Mouse (Mus musculus) heart, postnatal 25 days (tissue): Measurements from ENCODE around the gene Clstn2. TPM values are rescaled to one million over a fixed set of nuclear protein-coding genes. Genes with fewer than 3 reads are reported as not detected.

Source experiments
- DNase-seq: peaks from one replicate; pipeline ENCODE4 v3.0.0; 2022; ENCODE audit warnings: low spot score
- intact Hi-C: fragments of 180-260 bp; cut with DNase I; formaldehyde crosslinking; loops from one replicate; pipeline ENCODE4 v1.15.1; 2025
- total RNA-seq, 2 experiments: library from RNA; stranded (reverse); gene quantifications; 2 replicates each; pipeline ENCODE4 v1.2.3; 2021

The Clstn2 gene
- total RNA-seq, 2 experiments from 2014 or later = 0.81 to 0.88 TPM

DNA sequence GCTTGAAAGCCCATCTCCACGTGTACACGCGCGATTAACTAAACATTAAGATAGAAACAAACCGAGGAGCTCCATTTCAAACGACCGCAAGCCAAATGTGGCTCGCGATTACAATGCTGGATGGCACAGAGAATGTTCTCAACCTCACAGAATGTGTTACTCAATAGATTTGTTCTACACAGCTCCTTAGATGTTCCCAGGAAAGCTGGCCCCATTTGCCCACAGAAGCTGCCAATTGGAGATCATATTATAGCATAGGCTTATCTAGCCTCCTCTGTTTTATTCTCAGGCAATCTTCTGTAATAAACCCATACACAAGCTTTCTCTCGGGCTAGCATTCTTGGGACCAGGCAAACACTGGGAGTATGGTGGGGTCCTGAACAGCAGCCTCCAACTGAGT lies 334.9 kb downstream of the Clstn2 start:
- intact Hi-C loops = no loop called here
- DNase-seq = no peak

DNA sequence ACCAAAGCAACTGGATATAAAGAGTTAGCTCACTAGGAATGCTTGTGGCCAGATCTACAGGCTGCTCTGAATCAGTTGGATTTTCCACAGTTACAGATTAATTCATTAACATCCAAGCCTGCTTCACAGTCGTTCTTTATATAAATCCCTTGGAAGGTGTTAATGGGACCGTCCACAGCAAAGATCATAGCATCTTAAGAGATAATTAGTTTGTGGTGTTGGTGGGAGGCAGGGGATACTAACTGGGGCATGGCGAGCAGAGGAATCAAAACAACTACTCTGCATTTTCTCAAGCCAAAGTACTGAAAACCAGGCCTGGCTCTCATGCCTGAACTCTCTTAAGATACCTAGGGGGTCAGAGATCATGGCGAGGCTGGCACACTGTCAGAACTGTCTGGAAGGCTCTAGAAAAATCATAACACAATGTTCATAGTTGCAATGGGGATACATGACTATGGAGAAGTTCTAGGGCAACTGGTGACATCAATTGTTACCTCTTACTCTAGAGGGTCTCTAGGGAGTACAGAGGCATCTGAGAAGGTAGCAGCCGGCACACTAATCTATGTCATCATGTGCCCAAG lies 336.2 kb downstream of the Clstn2 start:
- DNase-seq = no peak
- intact Hi-C loops = no loop called here

DNA sequence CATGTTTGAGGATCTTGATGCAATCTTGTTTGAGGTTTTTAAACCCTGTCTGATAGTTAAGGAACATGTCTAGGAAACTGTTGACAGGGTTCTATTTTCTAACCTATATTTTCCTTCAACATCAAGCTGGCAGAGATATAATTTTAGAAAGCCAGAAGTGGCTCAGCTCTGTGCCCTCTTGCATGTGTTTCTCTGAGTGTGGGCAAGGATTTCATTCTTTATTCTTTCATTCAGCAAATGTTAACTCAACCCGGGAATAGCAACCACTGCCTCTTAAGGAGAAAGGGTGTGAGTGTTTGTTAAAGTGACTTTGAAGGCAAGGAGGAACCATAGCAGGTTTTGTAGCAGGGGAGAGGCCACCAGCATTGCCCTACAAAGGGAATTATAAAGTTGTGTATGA lies 337.7 kb downstream of the Clstn2 start:
- intact Hi-C loops = no loop called here
- no peak for DNase-seq

DNA sequence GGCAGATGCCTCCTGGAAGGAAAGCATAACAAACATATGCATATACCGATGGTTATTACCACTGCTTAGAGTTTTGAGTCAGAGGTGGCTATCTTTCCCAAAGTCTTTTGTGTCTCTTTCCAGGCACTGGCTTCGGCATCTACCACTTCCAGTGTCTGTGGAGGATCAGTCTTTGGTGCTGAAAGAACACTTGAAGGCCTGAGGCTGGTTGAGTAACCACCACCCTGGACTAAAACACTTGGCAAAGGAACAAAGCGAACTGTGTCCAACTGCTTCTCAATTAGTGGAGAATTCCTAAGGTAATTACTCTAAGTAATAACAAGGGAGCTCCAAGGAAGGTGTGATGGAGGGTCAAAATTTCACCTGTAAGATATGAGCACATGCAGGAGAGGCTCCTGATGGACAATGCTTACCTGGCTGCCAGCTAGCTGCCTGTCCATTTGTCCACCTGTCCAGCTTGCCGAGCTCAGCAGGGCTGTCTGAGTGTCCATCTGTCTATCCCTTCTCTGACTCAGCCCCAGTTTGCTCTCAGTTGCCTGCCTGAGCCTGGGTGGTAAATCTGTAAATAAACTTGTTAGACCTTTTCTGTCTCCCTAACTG lies 346.1 kb downstream of the Clstn2 start:
- no peak for DNase-seq
- intact Hi-C loops = no loop called here

DNA sequence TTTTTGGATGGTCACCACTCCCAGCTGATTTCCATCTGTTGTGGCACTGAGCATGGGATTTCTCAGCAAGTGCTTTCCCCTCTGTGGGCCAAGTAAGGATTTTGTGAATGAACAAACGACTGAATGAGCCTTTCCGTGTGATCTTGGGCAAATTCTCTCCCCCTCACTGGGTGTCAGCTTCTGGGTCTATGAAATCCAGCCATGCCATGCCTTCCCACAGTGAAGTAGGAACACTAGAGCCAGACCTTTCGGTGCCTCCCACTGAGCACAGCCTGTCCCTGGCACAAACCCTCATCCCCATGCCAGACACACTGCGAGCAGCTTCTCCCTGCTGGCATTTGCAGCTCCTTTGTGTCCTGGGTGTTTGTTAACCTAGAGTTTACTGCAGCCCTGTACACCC lies 347.3 kb downstream of the Clstn2 start:
- DNase-seq = no peak
- intact Hi-C loops = no loop called here

DNA sequence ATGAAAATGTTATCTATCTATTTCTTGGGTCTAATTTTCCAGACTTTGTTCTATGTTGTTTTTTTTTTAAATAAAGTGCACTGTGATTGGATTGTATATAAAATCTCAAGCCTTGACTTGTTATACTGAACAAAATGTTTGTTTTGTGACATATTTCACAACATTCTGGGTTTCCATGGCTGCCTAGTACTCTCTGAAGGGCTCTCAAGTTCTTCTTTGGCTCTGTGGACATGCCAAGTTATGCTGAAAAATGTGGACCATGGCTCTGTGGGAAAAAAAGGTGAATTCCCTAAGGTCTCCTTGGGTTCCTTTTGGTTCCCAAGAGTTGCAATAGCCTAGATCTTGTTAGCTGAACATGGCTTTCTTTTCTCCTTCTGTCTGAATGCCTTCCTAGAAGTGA lies 353.1 kb downstream of the Clstn2 start:
- DNase-seq = no peak
- intact Hi-C loops = no loop called here

DNA sequence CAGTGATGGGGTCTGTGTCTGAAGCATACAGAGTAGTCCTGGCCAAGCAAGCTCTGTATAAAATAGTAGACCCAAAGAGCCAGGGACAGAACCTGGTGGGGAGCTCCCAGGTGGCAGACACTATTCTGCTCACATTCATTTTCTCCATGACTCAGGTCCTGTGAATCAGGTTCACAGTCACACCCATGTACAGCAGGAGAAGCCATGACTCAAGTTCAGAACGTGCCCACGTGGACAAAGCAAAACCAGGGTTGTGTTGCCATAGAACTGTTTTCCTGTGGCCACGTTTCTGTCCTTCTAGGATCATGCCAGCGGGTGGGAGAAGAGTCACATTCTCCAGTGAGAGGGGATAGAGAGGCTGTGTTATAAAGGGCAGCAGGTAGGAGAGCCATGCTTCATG lies 353.9 kb downstream of the Clstn2 start:
- intact Hi-C loops = no loop called here
- DNase-seq = no peak

DNA sequence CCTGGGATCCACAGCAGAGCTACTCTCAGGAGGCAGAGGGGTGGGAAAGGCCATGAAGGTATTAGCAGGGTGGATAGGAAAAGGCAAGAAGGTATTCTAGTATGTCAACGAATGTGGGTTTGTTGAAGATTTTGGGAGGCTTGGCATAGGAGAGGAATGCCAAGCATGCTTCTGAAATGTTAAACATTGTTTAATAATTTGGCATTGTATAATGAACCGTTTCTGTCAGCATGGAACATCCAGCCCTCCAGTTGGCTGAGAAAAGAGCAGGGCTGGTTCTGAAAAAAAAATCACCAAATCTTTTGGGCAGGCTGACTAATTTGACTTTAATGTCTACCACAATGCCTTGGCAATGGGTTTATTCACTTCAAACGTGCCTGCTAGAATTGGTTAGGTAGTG lies 355.9 kb downstream of the Clstn2 start:
- DNase-seq = no peak
- intact Hi-C loops = no loop called here

DNA sequence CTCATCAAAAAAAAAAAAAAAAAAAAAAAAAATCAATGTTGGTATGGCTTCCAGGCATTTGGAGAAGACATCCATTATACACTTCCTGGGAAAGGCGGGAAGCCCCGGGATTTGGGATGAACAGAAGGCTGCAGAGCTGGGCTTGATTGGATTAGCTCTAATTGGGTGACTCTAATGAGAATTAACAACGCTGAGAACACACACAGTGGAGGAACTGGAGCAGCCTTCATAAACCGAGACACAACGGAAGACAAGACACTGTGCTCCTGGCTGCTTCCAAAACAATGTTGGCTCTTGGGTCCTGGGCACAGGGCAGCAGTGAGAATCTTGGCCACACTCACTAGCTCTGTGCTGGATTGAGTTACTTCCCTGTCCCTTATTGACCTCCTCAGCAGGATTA lies 360.3 kb downstream of the Clstn2 start:
- no peak for DNase-seq
- intact Hi-C loops = no loop called here

DNA sequence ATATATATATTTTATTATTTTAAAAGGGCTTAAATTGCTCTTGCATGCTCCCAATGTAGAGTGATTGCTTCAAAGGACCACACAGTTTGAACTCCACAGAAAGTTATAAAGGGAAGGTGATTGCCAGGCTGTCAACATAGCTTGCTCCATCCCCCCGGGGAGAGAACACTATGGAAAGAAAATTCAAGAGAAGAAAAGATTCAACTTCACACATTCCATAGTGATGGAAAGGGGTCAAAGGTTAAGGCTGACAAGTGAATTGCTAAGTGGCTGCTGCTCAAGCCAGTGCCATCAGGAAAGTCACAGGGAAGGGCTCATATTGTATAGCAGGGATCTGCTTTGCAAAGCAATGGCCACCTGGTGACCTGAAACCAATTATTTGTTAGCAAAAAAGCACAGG lies 360.8 kb downstream of the Clstn2 start:
- intact Hi-C loops = no loop called here
- DNase-seq = no peak

DNA sequence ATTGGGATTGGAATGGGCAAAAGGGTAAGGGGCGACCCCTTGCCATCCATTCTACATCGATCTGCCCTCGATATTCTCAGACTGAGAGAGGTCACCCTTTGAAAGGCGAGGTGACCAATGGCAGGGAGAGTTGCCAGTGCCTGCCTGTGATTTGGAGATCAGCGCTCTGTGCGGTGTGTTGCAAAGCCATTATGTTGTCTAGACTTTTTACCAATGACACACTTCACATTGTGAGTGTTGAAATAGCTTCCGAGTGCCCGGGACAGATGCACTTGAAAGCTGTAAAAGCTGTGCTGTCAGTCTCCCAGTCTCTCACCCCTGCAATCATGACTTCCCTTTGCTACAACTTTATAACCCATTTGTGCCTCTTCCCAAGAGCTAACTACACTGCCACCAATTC lies 362.3 kb downstream of the Clstn2 start:
- no peak for DNase-seq
- intact Hi-C loops = no loop called here

DNA sequence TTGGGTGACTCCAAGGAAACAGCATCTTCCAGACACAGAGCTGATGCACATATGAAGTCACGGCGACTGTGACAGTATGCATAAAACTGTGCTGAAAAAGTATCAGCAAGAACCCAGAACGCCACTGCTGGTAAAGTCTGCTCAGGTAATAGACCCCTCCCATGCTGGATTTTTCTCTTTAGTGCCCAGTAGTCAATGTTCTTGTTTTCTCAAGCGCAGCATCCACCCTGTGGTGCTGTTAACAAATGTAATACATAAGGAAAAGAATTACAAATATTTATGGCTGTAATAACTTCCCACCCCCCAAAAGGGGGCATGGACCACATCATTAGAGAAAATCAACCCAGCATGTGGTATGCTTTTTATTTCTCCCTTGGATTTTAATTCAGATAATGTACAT lies 372.0 kb downstream of the Clstn2 start:
- no peak for DNase-seq
- intact Hi-C loops = no loop called here

DNA sequence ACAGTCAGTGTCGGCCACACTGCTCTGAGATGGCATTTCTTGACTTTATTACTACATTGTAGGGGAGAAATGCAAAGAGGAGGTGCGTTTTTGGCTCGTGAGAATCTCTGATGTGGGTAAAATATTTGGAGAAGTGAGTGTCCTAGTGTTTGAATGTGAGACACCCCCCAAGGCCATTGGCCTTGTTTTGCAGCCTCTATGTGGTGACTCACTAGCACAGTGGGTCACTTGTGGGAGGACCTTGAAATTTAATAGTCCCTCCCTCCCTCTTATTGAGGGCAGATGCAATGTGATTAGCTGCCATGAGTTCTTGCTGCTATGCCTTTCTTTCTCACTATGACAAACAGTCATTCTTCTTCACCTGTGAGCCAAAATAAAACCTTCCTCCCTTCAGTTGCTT lies 374.2 kb downstream of the Clstn2 start:
- intact Hi-C loops = no loop called here

DNA sequence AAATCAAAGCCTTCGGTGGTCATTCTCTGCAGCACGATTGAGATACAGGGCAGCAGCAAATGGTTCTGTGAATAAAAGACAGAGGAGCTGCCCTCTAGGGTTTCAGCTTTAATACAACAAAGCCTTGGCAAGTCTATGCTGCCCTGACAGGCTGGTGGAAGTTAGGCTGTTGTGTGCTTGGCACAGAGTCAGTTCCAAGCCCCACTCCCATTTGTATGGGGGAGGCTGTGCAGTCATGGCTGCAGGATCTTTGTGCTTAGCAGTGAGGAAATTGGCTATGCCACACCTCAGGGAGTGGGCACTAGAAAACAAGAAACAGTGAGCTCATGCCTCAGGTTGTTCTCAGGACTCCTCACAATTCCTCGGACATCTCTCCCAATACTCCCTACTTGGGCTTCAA lies 384.6 kb downstream of the Clstn2 start:
- DNase-seq = no peak
- intact Hi-C loops = no loop called here

More for the DNA sequence above, 374.2 kb downstream of the Clstn2 start:
- no peak for DNase-seq

DNA sequence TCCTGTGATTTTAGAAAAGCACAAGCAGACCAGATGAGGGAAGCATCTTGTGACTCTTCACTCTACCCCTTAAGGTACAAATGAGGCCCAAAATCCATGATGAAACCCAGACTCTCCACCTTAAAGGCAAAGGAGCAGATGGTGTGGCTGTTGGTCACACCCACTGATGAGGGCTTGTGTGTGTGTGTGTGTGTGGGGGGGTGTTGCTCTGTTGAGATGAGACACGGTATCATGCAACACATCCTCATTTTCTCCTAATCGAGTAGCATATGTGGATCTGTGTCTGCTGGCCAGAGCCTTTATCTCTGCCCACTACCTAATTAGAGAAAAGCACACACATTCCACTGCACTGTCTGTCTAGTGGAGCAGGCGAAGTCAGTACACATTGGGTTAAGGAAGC lies 387.2 kb downstream of the Clstn2 start:
- intact Hi-C loops = no loop called here
- no peak for DNase-seq

DNA sequence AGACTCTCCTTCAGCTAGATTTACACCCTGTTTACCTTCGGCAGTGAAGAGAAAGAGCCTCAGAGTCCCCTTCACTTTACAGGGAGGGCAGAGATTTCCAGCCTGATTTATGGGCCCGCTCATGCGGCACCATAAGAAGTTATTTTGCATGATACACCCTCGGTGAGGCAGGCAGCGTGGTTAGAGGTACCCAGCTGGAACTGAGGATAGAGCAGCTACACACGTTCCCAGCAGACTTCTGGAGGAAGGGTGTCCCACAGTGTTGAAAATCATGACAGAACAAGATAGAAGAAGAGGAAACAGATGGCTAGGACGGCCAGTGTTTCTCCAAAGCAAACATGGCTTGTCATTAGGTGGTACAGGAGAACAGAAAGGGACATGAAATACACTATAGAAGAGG lies 390.6 kb downstream of the Clstn2 start:
- DNase-seq = no peak
- intact Hi-C loops = no loop called here

DNA sequence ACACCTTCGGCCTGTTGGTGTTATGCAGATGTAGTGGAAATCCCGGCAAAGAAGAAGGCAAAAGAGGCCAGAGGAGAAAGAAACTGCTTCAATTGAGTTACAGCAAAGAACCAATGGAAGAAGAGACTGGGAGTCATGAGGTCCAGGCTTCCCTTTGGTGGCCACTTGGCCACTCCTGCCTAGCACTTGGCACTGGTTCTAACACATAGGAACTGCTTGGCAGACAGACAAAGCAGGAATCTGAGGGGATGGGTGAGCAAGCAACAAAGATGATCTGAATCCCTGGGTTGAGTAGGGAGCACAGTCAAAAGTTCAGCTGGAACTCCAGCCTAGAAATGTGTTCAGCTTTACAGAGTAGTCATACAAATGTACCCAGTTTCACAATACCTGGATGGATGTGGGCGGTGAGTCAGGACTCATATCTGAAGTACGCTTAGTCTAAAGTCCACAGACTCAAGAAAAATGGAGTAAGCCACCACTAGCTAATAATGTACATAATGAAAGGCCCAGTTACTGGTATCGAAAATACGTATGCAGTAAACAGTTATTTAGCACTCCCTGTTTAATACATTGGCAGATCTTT lies 392.9 kb downstream of the Clstn2 start:
- DNase-seq = no peak
- intact Hi-C loops = no loop called here

DNA sequence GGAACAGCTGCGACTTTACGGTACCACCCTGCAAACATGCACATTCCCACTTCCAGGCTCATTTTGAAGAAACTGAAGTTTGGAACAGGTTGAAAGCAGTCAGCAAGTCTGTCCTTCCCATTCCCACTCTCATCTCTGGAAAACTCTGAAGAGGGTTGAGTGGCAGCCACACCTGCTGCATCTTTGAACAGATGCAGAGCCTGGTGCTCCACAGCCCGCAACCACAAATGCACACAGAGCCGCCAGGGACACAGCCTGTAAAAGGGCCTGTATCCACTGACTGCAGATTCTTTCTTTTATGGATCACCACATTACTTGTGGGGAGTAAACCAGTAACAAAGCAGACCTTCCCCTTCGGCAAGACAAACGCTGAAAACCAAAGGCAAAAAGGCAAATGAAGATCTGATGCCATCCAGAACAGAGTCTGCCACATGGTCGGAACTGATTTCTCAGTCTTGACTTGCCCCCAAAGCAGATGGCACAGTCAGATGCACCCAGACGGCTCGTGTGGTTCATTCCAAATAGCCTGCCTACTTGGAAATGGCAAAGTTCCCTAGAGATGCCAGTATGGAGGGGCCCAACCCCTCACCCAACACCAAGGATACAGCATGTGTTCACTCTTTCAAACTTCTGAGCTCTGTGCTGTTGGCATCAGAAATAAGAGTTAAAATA lies 394.2 kb downstream of the Clstn2 start:
- intact Hi-C loops = no loop called here
- DNase-seq = no peak

DNA sequence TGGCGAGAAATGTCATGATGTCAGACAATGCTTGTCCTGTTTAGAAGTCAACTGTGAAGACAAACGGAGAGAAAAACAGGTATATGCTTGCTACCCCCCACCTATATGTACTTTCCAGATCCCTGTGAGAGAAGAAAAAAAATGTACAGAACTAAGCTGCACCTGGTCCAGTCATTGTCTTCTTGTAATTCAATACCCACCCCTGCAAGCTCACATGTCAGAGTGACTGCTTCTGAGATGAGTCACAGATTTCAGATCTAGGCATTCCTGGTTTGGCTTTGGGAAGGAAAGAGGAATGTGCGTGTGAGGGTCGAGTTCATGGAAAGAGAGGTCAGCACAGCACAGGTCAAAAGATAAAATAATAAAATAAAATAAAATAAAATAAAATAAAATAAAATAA lies 397.6 kb downstream of the Clstn2 start:
- DNase-seq = no peak
- intact Hi-C loops = no loop called here

DNA sequence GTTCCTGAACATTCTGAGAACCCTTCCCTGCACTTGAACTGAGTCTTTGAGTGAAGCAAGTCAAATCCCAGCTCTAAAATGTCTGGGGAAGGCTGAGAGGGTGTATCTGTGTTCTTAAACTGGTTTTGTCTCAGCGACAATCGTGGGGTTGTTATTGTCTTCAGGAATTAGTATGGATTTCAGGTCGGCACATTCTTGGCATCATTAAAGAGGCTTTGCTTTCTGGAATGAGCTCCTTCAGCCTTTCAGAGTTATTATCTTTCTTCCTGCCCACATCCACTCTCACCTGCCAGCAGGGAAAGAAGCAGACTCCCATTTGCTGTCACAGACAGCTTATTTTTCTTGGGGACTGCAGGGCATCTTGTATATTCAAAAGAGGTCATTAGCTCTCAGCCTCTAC lies 398.1 kb downstream of the Clstn2 start:
- intact Hi-C loops = no loop called here
- no peak for DNase-seq

DNA sequence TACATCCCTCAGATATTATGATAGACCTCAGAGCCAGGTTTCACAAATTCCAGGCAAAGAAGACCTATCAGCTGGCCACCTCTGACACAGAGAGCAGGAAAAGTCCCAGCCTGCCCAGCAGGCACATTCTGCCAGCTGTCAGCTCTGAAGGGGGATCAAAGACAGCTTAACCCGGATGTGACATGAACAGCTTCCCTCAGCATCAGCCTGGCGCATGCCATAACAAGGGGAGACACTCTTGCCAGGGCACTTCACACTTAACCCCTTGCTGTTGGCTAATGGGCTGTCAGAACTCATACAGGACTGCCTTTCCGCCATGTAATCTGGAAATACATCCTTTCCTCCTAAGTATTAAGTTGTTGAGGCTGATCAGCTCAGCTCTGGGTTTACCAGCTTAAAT lies 403.8 kb downstream of the Clstn2 start:
- intact Hi-C loops = no loop called here
- no peak for DNase-seq
